Mouse (Mus musculus): ENCODE measurements around the gene Hist1h4j.
"Not testable (repeated sequence)": the region's sequence is repeated elsewhere in the genome, so short reads cannot be mapped to it uniquely, and the experiment has no call there.

DNA sequence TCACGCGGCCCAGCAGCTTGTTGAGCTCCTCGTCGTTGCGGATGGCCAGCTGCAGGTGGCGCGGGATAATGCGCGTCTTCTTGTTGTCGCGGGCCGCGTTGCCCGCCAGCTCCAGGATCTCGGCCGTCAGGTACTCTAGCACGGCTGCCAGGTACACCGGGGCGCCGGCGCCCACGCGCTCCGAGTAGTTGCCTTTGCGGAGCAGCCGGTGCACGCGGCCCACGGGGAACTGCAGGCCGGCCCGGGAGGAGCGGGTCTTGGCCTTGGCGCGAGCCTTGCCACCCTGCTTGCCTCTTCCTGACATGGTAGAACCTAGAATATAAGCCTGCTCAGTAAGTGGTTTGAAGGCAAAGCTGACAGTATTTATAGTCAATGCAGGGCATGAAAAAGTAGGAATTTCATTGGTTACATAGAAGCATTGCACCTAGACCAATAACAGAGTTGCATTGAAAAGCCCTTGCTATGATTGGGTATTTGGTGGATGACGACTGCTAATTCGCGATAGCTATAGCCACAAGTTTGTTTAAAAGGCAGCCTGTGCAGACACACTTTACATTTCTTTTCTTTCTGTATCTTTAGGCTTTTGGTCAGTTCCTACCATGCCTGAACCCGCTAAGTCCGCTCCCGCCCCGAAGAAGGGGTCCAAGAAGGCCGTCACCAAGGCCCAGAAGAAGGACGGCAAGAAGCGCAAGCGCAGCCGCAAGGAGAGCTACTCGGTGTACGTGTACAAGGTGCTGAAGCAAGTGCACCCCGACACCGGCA is 18.8 kb downstream of the Hist1h4j start, which contains the start of the genes Hist1h2ak and Hist1h2bn:
- TF ChIP-seq POLR2A (IDR thresholded peaks at IDR 0.05; ENCODE audit: control insufficient read depth, extremely low read depth, insufficient read depth, low read length, poor library complexity), result peak; percentile 68; the same call in 1 of the 2 replicates
- TF ChIP-seq CTCF (IDR thresholded peaks at IDR 0.05; ENCODE audit: borderline replicate concordance, control insufficient read depth, extremely low read depth, insufficient read depth, low read length, poor library complexity), result not testable (repeated sequence)

Data from thymus, adult 2 months (tissue).